Mouse (Mus musculus): ENCODE results near the gene Pagr1b. TPM values are rescaled to one million over a fixed set of nuclear protein-coding genes. Genes with fewer than 3 reads are reported as not detected.

The Pagr1b gene
- polyA plus RNA-seq, 1 experiment from 2014 or later, result 0.63 TPM

DNA sequence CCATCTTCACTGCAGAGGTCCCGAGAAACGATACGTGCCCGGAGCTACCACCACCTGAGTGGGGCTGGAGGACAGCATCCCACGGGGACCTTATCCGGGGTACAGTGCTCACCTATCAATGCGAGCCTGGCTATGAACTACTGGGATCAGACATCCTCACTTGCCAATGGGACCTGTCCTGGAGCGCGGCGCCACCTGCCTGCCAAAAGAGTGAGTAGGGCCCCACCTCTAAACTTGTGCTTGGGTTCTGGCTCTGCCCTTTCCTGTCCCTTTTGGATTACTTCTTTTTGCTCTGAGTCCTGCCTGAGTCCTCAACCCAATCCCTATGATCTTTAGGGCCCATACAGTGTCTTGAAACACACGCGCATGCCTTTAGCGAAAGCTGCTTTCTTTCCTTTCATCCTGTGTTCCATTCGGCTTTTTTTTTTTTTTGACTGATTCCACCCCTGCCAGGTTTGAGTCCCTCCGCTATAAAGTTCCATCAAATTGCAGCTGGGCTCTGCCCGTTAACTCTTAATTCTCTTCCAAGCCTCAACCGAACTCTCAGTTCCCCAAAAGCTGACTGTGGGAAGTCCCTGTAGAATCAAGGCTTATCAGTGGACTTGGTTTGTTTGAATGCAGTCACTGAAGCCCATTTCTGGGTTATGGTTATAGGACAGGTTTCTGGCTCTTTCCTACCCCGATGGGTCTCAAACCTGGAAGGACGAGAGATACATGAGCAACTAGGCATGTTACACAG is 52.6 kb downstream of the Pagr1b start:
- no peak overlapping the region for H3K27ac ChIP-seq
- peak overlapping the region; percentile 14; the same call in 1 of the 2 replicates for H3K4me2 ChIP-seq
- no peak for ATAC-seq (ENCODE audit: insufficient number of reproducible peaks, low FRiP score, low TSS enrichment, low read depth)
- WGBS, result 24% methylated on average over 19 of the region's 19 CpGs
- no peaks in the 10 kb centered on the region for H3K9me3 ChIP-seq
- peaks cover 7% of the 10 kb centered on the region; the same call in 1 of the 2 replicates for H3K4me1 ChIP-seq
- H3K36me3 ChIP-seq, result no peaks in the 10 kb centered on the region
- H3K4me3 ChIP-seq, result peak overlapping the region; percentile 6; the same call in 1 of the 2 replicates
- H3K9ac ChIP-seq, result no peak overlapping the region
- H3K27me3 ChIP-seq, result peaks cover 29% of the 10 kb centered on the region

DNA sequence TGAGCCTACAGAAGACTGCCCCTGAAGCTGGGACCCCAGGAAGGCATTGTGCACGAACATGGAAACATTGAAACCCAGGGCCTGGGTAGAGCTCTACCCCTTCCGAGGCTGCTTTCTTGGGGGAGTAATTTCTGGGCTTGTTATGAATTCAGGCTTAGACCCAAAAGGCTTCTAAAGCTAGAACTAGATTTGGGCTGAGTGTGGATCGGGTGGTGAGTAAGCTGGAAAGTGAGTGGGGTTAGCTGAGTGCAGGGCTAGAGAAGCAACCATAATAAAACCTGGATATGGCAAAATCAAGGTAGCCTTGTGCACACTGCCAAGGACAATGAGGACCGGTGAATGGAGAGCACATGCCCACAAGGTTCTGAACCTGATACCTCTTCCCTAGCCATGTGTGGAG is 54.3 kb downstream of the Pagr1b start:
- WGBS, result 81% methylated on average over 4 of the region's 4 CpGs

DNA sequence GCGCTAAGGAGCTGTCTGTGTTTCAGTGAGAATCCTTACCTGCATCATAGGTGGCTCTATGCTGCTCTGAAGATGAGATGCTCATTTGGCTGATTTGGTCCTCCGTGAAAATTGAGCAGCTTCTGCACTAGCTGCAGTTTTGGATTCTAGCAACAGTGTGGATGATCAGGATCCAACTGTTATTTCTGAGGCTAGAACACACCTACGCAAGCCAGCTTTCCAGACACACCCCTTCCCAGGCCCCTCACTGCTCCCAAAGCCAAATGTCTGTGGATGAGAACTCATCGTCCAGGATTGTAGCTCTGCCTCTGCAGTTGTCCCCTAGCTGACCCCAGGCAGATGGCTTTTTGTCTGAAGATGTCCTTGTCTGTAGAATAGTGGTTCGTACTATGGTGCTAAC is 55.2 kb downstream of the Pagr1b start:
- no peak for ATAC-seq (ENCODE audit: insufficient number of reproducible peaks, low FRiP score, low TSS enrichment, low read depth)
- peaks cover 29% of the 10 kb centered on the region for H3K27me3 ChIP-seq
- no peak overlapping the region for H3K4me3 ChIP-seq
- no peak overlapping the region for H3K4me2 ChIP-seq
- H3K27ac ChIP-seq, result no peak overlapping the region
- no peak overlapping the region for H3K9ac ChIP-seq
- H3K4me1 ChIP-seq, result peaks cover 7% of the 10 kb centered on the region; the same call in 1 of the 2 replicates
- WGBS, result 80% methylated on average over 5 of the region's 5 CpGs
- no peaks in the 10 kb centered on the region for H3K36me3 ChIP-seq
- no peaks in the 10 kb centered on the region for H3K9me3 ChIP-seq

More for the DNA sequence above, 54.3 kb downstream of the Pagr1b start:
- H3K9me3 ChIP-seq, result no peaks in the 10 kb centered on the region
- no peak overlapping the region for H3K9ac ChIP-seq
- no peak overlapping the region for H3K4me2 ChIP-seq
- H3K4me1 ChIP-seq, result peaks cover 7% of the 10 kb centered on the region; the same call in 1 of the 2 replicates
- ATAC-seq (ENCODE audit: insufficient number of reproducible peaks, low FRiP score, low TSS enrichment, low read depth), result no peak
- H3K4me3 ChIP-seq, result no peak overlapping the region
- H3K27me3 ChIP-seq, result peaks cover 29% of the 10 kb centered on the region
- no peak overlapping the region for H3K27ac ChIP-seq
- H3K36me3 ChIP-seq, result no peaks in the 10 kb centered on the region

DNA sequence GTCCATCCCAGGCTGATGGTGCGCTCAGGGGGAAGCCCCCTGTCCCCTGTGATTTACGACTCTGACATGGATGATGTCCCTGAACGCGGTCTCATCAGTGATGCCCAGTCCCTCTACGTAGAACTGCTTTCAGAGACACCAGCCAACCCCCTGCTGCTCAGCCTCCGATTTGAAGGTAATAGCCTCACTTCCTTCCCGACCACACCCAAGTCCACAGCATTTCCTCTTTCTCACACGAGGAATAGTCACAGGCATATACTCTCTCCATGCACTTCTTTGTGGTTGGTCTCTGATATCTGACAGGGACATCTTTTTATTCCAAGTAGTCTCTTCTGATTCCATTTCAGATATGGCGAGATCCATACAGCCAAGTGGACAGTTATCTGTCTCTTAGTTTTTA is 56.5 kb downstream of the Pagr1b start:
- 67% methylated on average over 9 of the region's 9 CpGs for WGBS
- Histone ChIP-seq H3K9ac (no peak overlapping the region), H3K4me3 (no peak overlapping the region), H3K27ac (no peak overlapping the region), H3K36me3 (no peaks in the 10 kb centered on the region), H3K4me1 (peaks cover 7% of the 10 kb centered on the region; the same call in 1 of the 2 replicates), H3K4me2 (no peak overlapping the region), H3K27me3 (peaks cover 29% of the 10 kb centered on the region), H3K9me3 (no peaks in the 10 kb centered on the region)
- no peak for ATAC-seq (ENCODE audit: insufficient number of reproducible peaks, low FRiP score, low TSS enrichment, low read depth)

DNA sequence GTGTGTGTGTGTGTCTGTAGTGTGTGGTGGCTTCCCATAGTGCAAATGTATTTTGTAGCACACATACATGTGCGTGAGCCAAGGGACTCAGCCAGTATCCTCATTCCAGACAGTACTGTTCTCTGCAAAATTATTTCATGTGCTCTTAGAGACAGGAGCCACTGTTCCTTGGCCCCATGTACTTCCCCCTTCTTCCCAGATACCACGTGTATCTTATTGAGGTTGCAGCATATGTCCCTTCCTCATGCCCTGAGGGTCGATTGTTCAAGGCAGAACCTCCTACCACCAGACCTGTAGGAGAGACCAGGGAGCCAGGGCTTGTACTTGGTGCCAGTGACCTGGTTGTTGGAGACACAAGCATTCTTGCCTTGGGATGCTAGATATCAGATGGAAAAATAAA is 61.2 kb downstream of the Pagr1b start:
- H3K36me3 ChIP-seq, result no peaks in the 10 kb centered on the region
- no peak overlapping the region for H3K4me3 ChIP-seq
- no peak overlapping the region for H3K9ac ChIP-seq
- no peak overlapping the region for H3K4me2 ChIP-seq
- WGBS, result 51% methylated on average over 3 of the region's 3 CpGs
- peaks cover 15% of the 10 kb centered on the region for H3K4me1 ChIP-seq
- no peak overlapping the region for H3K27ac ChIP-seq
- no peak for ATAC-seq (ENCODE audit: insufficient number of reproducible peaks, low FRiP score, low TSS enrichment, low read depth)
- no peaks in the 10 kb centered on the region for H3K9me3 ChIP-seq
- H3K27me3 ChIP-seq, result peaks cover 30% of the 10 kb centered on the region

DNA sequence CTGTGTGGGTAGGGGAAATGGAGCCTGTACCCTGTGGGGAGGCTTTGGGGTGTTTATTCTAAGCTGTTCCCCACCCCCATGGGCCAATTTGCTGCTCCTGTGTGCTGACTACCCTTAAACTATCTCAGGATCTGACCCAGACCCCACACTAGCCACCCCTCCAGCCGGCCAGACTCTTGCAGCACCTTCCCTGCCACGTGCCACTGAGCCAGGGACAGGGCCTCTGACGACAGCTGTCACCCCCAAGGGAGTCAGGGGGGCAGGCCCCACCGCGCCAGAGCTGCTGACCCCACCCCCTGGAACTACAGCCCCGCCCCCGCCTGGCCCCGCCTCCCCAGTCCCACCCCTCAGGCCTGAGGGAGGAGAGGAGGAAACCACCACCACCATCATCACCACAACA is 63.6 kb downstream of the Pagr1b start:
- H3K4me1 ChIP-seq, result peaks cover 24% of the 10 kb centered on the region
- H3K4me3 ChIP-seq, result no peak overlapping the region
- peaks cover 40% of the 10 kb centered on the region for H3K27me3 ChIP-seq
- no peak overlapping the region for H3K4me2 ChIP-seq
- no peaks in the 10 kb centered on the region for H3K9me3 ChIP-seq
- H3K36me3 ChIP-seq, result no peaks in the 10 kb centered on the region
- H3K9ac ChIP-seq, result no peak overlapping the region
- H3K27ac ChIP-seq, result no peak overlapping the region
- WGBS, result 1% methylated on average over 8 of the region's 8 CpGs
- ATAC-seq (ENCODE audit: insufficient number of reproducible peaks, low FRiP score, low TSS enrichment, low read depth), result no peak

DNA sequence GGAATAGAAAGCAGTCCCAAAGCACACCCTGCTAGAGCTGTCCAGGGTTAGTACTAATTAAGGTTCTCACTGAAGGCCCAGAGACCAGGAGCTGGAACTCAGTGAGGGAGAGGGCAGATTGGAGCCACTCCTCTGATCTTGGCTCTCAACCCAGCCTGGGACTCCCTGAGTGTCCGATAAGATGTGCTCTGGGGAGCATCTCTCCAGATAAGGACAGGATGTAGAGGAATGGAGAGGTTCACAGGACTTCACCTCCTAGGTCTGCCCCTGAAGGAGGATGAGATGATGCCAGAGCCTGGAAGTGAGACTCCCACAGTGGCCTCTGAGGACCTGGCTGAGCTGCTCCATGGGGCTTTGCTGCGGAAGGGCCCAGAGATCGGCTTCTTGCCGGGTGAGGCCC is 64.5 kb downstream of the Pagr1b start:
- no peak for ATAC-seq (ENCODE audit: insufficient number of reproducible peaks, low FRiP score, low TSS enrichment, low read depth)
- no peaks in the 10 kb centered on the region for H3K9me3 ChIP-seq
- H3K27ac ChIP-seq, result no peak overlapping the region
- H3K4me2 ChIP-seq, result no peak overlapping the region
- no peak overlapping the region for H3K4me3 ChIP-seq
- 0 out of 2 replicates have a peak, but pooled peaks cover 3% of the 10 kb centered on the region for H3K36me3 ChIP-seq
- H3K9ac ChIP-seq, result no peak overlapping the region
- H3K4me1 ChIP-seq, result peaks cover 24% of the 10 kb centered on the region
- peaks cover 40% of the 10 kb centered on the region for H3K27me3 ChIP-seq
- 22% methylated on average over 4 of the region's 4 CpGs for WGBS

Small RNAs within 50 kb of the gene (microRNA-seq; reads per million reads assigned to microRNA genes)
- not detected for gene Gm44343

Other genes starting within 250 kb of the Pagr1b start
- gene Ypel3, start 239.5 kb downstream of the Pagr1b start, polyA plus RNA-seq (2015; fragmentation: Nextera tagmentation; extraction: Ambion mirVana), result 117 and 122 TPM in 2 replicates
- 0.37 and 0.46 TPM in 2 replicates for gene Tbx6, start 235.0 kb downstream of the Pagr1b start, polyA plus RNA-seq (2015; fragmentation: Nextera tagmentation; extraction: Ambion mirVana)
- 212 and 227 TPM in 2 replicates for gene Ppp4c, start 224.0 kb downstream of the Pagr1b start, polyA plus RNA-seq (2015; fragmentation: Nextera tagmentation; extraction: Ambion mirVana)
- gene Fam57b, start 218.8 kb downstream of the Pagr1b start, polyA plus RNA-seq (2015; fragmentation: Nextera tagmentation; extraction: Ambion mirVana), result 0.22 and 0.56 TPM in 2 replicates
- gene 4930451I11Rik, start 184.8 kb downstream of the Pagr1b start, polyA plus RNA-seq (2015; fragmentation: Nextera tagmentation; extraction: Ambion mirVana), result not detected in 2 replicates
- 0.57 and 0.82 TPM in 2 replicates for gene Doc2a, start 169.1 kb downstream of the Pagr1b start, polyA plus RNA-seq (2015; fragmentation: Nextera tagmentation; extraction: Ambion mirVana)
- gene Hirip3, start 154.5 kb downstream of the Pagr1b start, polyA plus RNA-seq (2015; fragmentation: Nextera tagmentation; extraction: Ambion mirVana), result 26.7 and 30.1 TPM in 2 replicates
- gene Ino80e, start 154.1 kb downstream of the Pagr1b start, polyA plus RNA-seq (2015; fragmentation: Nextera tagmentation; extraction: Ambion mirVana), result 80.7 and 82.1 TPM in 2 replicates
- 40.9 and 46.3 TPM in 2 replicates for gene Taok2, start 131.8 kb downstream of the Pagr1b start, polyA plus RNA-seq (2015; fragmentation: Nextera tagmentation; extraction: Ambion mirVana)
- gene Tmem219, start 93.6 kb downstream of the Pagr1b start, polyA plus RNA-seq (2015; fragmentation: Nextera tagmentation; extraction: Ambion mirVana), result 31.3 and 35.1 TPM in 2 replicates
- 13.5 and 15.3 TPM in 2 replicates for gene Kctd13, start 87.6 kb downstream of the Pagr1b start, polyA plus RNA-seq (2015; fragmentation: Nextera tagmentation; extraction: Ambion mirVana)
- 0.10 TPM in 1 of 2 replicates, not detected in the other for gene Asphd1, start 66.9 kb downstream of the Pagr1b start, polyA plus RNA-seq (2015; fragmentation: Nextera tagmentation; extraction: Ambion mirVana)
- gene Sez6l2, start 65.9 kb downstream of the Pagr1b start, polyA plus RNA-seq (2015; fragmentation: Nextera tagmentation; extraction: Ambion mirVana), result 0.46 and 0.50 TPM in 2 replicates
- gene Cdipt, start 40.6 kb downstream of the Pagr1b start, polyA plus RNA-seq (2015; fragmentation: Nextera tagmentation; extraction: Ambion mirVana), result 105 and 119 TPM in 2 replicates
- 1.5 and 1.6 TPM in 2 replicates for gene Cdiptos, start 40.4 kb downstream of the Pagr1b start, polyA plus RNA-seq (2015; fragmentation: Nextera tagmentation; extraction: Ambion mirVana)
- 13.1 and 17.0 TPM in 2 replicates for gene Mvp, start 1.9 kb downstream of the Pagr1b start, polyA plus RNA-seq (2015; fragmentation: Nextera tagmentation; extraction: Ambion mirVana)
- 46.7 and 85.6 TPM in 2 replicates for gene Pagr1a, start 868 bp upstream of the Pagr1b start, polyA plus RNA-seq (2015; fragmentation: Nextera tagmentation; extraction: Ambion mirVana)
- 28.9 and 58.2 TPM in 2 replicates for gene Gm42742, start 4.6 kb upstream of the Pagr1b start, polyA plus RNA-seq (2015; fragmentation: Nextera tagmentation; extraction: Ambion mirVana)
- gene Prrt2, start 4.7 kb upstream of the Pagr1b start, polyA plus RNA-seq (2015; fragmentation: Nextera tagmentation; extraction: Ambion mirVana), result 16.5 and 17.5 TPM in 2 replicates
- gene Maz, start 10.6 kb upstream of the Pagr1b start, polyA plus RNA-seq (2015; fragmentation: Nextera tagmentation; extraction: Ambion mirVana), result 49.8 and 54.8 TPM in 2 replicates
- gene Kif22, start 26.0 kb upstream of the Pagr1b start, polyA plus RNA-seq (2015; fragmentation: Nextera tagmentation; extraction: Ambion mirVana), result 90.7 and 96.9 TPM in 2 replicates
- not detected in 2 replicates for gene Zg16, start 70.8 kb upstream of the Pagr1b start, polyA plus RNA-seq (2015; fragmentation: Nextera tagmentation; extraction: Ambion mirVana)
- gene AI467606, start 74.9 kb upstream of the Pagr1b start, polyA plus RNA-seq (2015; fragmentation: Nextera tagmentation; extraction: Ambion mirVana), result 5.3 and 6.1 TPM in 2 replicates
- 4.1 and 6.3 TPM in 2 replicates for gene Qprt, start 105.7 kb upstream of the Pagr1b start, polyA plus RNA-seq (2015; fragmentation: Nextera tagmentation; extraction: Ambion mirVana)
- gene Spn, start 121.3 kb upstream of the Pagr1b start, polyA plus RNA-seq (2015; fragmentation: Nextera tagmentation; extraction: Ambion mirVana), result 0.81 and 0.84 TPM in 2 replicates
- 53.6 and 55.1 TPM in 2 replicates for gene Cd2bp2, start 179.6 kb upstream of the Pagr1b start, polyA plus RNA-seq (2015; fragmentation: Nextera tagmentation; extraction: Ambion mirVana)
- 24.6 and 25.5 TPM in 2 replicates for gene Tbc1d10b, start 192.0 kb upstream of the Pagr1b start, polyA plus RNA-seq (2015; fragmentation: Nextera tagmentation; extraction: Ambion mirVana)
- 422 and 1,232 TPM in 2 replicates for gene Mylpf, start 192.4 kb upstream of the Pagr1b start, polyA plus RNA-seq (2015; fragmentation: Nextera tagmentation; extraction: Ambion mirVana)
- gene Zfp553, start 216.6 kb upstream of the Pagr1b start, polyA plus RNA-seq (2015; fragmentation: Nextera tagmentation; extraction: Ambion mirVana), result 37.3 and 38.4 TPM in 2 replicates
- 19.6 and 22.7 TPM in 2 replicates for gene Sept1, start 216.6 kb upstream of the Pagr1b start, polyA plus RNA-seq (2015; fragmentation: Nextera tagmentation; extraction: Ambion mirVana)
- 69.7 and 71.7 TPM in 2 replicates for gene Zfp771, start 227.8 kb upstream of the Pagr1b start, polyA plus RNA-seq (2015; fragmentation: Nextera tagmentation; extraction: Ambion mirVana)
- 127 and 138 TPM in 2 replicates for gene Dctpp1, start 244.2 kb upstream of the Pagr1b start, polyA plus RNA-seq (2015; fragmentation: Nextera tagmentation; extraction: Ambion mirVana)

All from limb, embryonic 15.5 days (tissue).